31 mouse cellular contexts compared by ENCODE assay signal in the genomic region with DNA sequence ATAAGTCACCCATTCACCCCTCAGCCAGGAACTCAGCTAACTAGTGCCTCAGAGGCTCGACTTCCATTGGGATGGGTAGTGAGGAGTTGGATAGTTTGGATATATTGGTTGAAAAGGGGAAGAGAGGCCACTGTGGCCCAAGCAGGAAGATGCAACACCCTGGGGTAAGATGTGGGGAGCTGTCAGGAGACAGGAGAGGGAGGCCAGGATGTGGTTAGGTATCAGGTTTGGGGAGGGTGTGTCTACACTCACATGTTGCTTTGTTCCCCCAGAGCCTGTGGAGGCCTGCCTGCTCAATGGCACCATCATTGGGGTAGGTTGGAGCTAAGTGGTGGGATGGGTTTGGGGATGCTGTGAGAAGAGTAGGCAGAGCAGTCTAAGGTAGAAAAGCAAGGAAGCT. TPM values are rescaled to one million over a fixed set of nuclear protein-coding genes. Genes with fewer than 3 reads are reported as not detected.
DNase-seq lines count a peak whose midpoint lies in the region; ATAC-seq and TF ChIP-seq lines count a peak whose summit lies in the region.
"Had no signal": no experiment of that assay in that cellular context is flagged by ENCODE, and none has a peak within 500 bp of the region (broad histone marks: within the 10 kb centered on the region; RNA-seq: fewer than 3 reads in every experiment).

No protein-coding gene starts in this region.

- 78% methylated on average over 1 of the region's 1 CpGs for WGBS in forebrain, embryonic 12.5 days
- 65% methylated on average over 1 of the region's 1 CpGs for WGBS in lung, postnatal 0 days

- no peak overlapping the region for H3K9ac ChIP-seq in forebrain, embryonic 12.5 days
- H3K9ac ChIP-seq in lung, postnatal 0 days (replicated peaks; ENCODE audit: low read depth) = no peak overlapping the region
- H3K9ac ChIP-seq: hindbrain, embryonic 12.5 days; limb, embryonic 13.5 days; liver, embryonic 12.5 days; liver, postnatal 0 days had no signal

- peak; percentile 12 to 37 for DNase-seq in CD8-positive naive resting alpha-beta T cell, adult 2 months (ENCODE audit: low read depth in 2 of 2, low spot score in 2 of 2)
- peak; percentile 51 for DNase-seq in naive thymus-derived CD4-positive, alpha-beta T cell, adult 2 months (ENCODE audit: low read depth)
- DNase-seq in thymus, postnatal 4 days = peak; percentile 29
- DNase-seq in adrenal gland, adult 18-20 months (ENCODE audit: low spot score in 2 of 2) = no peak
- no peak for DNase-seq in lung, postnatal 0 days (ENCODE audit: low spot score)
- DNase-seq: adrenal gland, postnatal 36 days; cerebellum, adult 18-20 months; cerebellum, postnatal 10 days; gastrocnemius, postnatal 10 days; heart, postnatal 14 days; kidney, adult 8-10 months; liver, postnatal 0 days; lung, postnatal 4 days; midbrain, embryonic 14.5 days; right cerebral cortex, postnatal 4 days had no signal

- no peaks in the 10 kb centered on the region for H3K36me3 ChIP-seq in forebrain, embryonic 12.5 days (replicated peaks)
- H3K36me3 ChIP-seq in lung, postnatal 0 days (ENCODE audit: insufficient read depth, low read length) = no peaks in the 10 kb centered on the region
- H3K36me3 ChIP-seq: hindbrain, embryonic 12.5 days; limb, embryonic 13.5 days; liver, embryonic 12.5 days had no signal

- H3K9me3 ChIP-seq in forebrain, embryonic 12.5 days = no peaks in the 10 kb centered on the region
- H3K9me3 ChIP-seq in lung, postnatal 0 days (ENCODE audit: low read length) = no peaks in the 10 kb centered on the region
- H3K9me3 ChIP-seq: hindbrain, embryonic 12.5 days; limb, embryonic 13.5 days; liver, embryonic 12.5 days had no signal

- no peak for TF ChIP-seq CTCF in lung, postnatal 0 days (IDR thresholded peaks at IDR 0.05)

- no peaks in the 10 kb centered on the region for H3K4me1 ChIP-seq in forebrain, embryonic 12.5 days
- H3K4me1 ChIP-seq in lung, postnatal 0 days (ENCODE audit: insufficient read depth, low read depth, low read length) = no peaks in the 10 kb centered on the region
- H3K4me1 ChIP-seq: hindbrain, embryonic 12.5 days; liver, embryonic 12.5 days had no signal

- no peak for TF ChIP-seq EP300 in lung, postnatal 0 days (IDR thresholded peaks at IDR 0.05)

- no peaks in the 10 kb centered on the region for H3K27me3 ChIP-seq in forebrain, embryonic 12.5 days
- H3K27me3 ChIP-seq in lung, postnatal 0 days (replicated peaks; ENCODE audit: insufficient read depth, low read length) = no peaks in the 10 kb centered on the region
- H3K27me3 ChIP-seq: hindbrain, embryonic 12.5 days; liver, embryonic 12.5 days had no signal

- ATAC-seq in granulocyte monocyte progenitor cell, adult 5-6 weeks (replicated peaks; ENCODE audit: poor library complexity, severe bottlenecking) = peak; percentile 52
- ATAC-seq in forebrain, embryonic 12.5 days (ENCODE audit: low FRiP score) = no peak
- ATAC-seq in lung, postnatal 0 days = no peak
- ATAC-seq: hindbrain, postnatal 0 days; intestine, embryonic 16.5 days; liver, embryonic 12.5 days; liver, postnatal 0 days; Patski had no signal

- no peak overlapping the region for H3K4me2 ChIP-seq in forebrain, embryonic 12.5 days
- no peak overlapping the region for H3K4me2 ChIP-seq in lung, postnatal 0 days (replicated peaks; ENCODE audit: low read depth, low read length)
- H3K4me2 ChIP-seq: hindbrain, embryonic 12.5 days; limb, embryonic 13.5 days; liver, embryonic 12.5 days had no signal

- H3K4me3 ChIP-seq in forebrain, embryonic 12.5 days (replicated peaks) = no peak overlapping the region
- no peak overlapping the region for H3K4me3 ChIP-seq in lung, postnatal 0 days (ENCODE audit: low read depth, low read length)
- H3K4me3 ChIP-seq: erythroblast, embryonic 14.5 days; hindbrain, embryonic 12.5 days; left cerebral cortex, adult 2 months; limb, embryonic 13.5 days; liver, embryonic 12.5 days had no signal

- no peak overlapping the region for H3K27ac ChIP-seq in forebrain, embryonic 12.5 days
- no peak overlapping the region for H3K27ac ChIP-seq in lung, postnatal 0 days (ENCODE audit: low read length)
- H3K27ac ChIP-seq: hindbrain, embryonic 12.5 days; hindbrain, postnatal 0 days; kidney, postnatal 0 days; left cerebral cortex, adult 2 months; limb, embryonic 13.5 days; liver, embryonic 12.5 days; stomach, postnatal 0 days had no signal

RNA-seq across cellular contexts. Expression of a gene that starts 11.7 kb away (rescaled TPM):
- not detected in 2 replicates for total RNA-seq in granulocyte monocyte progenitor cell, adult 5-6 weeks (2014; fragmentation: Nextera tagmentation)
- not detected in 2 replicates for total RNA-seq in granulocyte monocyte progenitor cell, adult 5-6 weeks (2017)
- polyA plus RNA-seq in forebrain, embryonic 12.5 days (2016; fragmentation: Nextera tagmentation; extraction: Ambion mirVana) = 0.18 and 0.26 TPM in 2 replicates
- under 1 TPM in 1 of 2 experiments, not detected in 1; 0.10 TPM for total RNA-seq in adrenal gland, adult 18-20 months (2021)
- 0.18 and 0.25 TPM in 2 replicates for polyA plus RNA-seq in lung, postnatal 0 days (2015; fragmentation: Nextera tagmentation; extraction: Ambion mirVana)
- total RNA-seq: heart, postnatal 14 days; MEL; neutrophil, adult 5-6 weeks had no signal
- polyA plus RNA-seq: gonadal fat pad, adult 2 months; limb, embryonic 13.5 days; liver, postnatal 0 days; spleen, adult 2 months had no signal

Comparison
In these comparisons a context has a peak if more than half of its experiments do, and no peak if none do; other contexts are left out.
1. DNase-seq: peak in CD8-positive naive resting alpha-beta T cell, adult 2 months (2 of 2), naive thymus-derived CD4-positive, alpha-beta T cell, adult 2 months (single experiment) and thymus, postnatal 4 days (single experiment); none in adrenal gland, adult 18-20 months (0 of 2) and lung, postnatal 0 days (single experiment).